Mouse (Mus musculus) hindbrain, embryonic 11.5 days (tissue): Measurements from ENCODE around the gene Uggt2. TPM values are rescaled to one million over a fixed set of nuclear protein-coding genes. Genes with fewer than 3 reads are reported as not detected.

Source experiments
- ATAC-seq: fragments of 200-750 bp; cut with Nextera tagmentation; 2 replicates; pipeline ENCODE4 v1.8.0; 2017; ENCODE audit warnings: mild to moderate bottlenecking, moderate TSS enrichment, moderate library complexity; ENCODE audit not compliant: low FRiP score
- DNase-seq: peaks from one replicate; pipeline ENCODE4 v3.0.0-alpha.2; 2015; ENCODE audit warnings: low spot score
- H3K27ac ChIP-seq: fragments of 300-500 bp; sonication (generic); 2 replicates; pipeline ENCODE4 v1.5.1; 2014; ENCODE audit warnings: mild to moderate bottlenecking, low read depth, low read length
- H3K27me3 ChIP-seq: fragments of 300-500 bp; sonication (generic); 2 replicates; pipeline ENCODE4 v1.6.1; 2014; ENCODE audit warnings: mild to moderate bottlenecking, low read length, moderate library complexity, mixed read lengths; ENCODE audit not compliant: control insufficient read depth, insufficient read depth
- H3K36me3 ChIP-seq: fragments of 300-500 bp; sonication (generic); 2 replicates; pipeline ENCODE4 v1.6.1; 2014; ENCODE audit warnings: mild to moderate bottlenecking, low read length, moderate library complexity, mixed read lengths; ENCODE audit not compliant: control insufficient read depth, insufficient read depth
- H3K4me1 ChIP-seq: fragments of 300-500 bp; sonication (generic); replicated peaks from 2 replicates; pipeline ENCODE4 v1.6.1; 2014; ENCODE audit warnings: low read length, mixed read lengths; ENCODE audit not compliant: control insufficient read depth, insufficient read depth
- H3K4me2 ChIP-seq: fragments of 300-500 bp; sonication (generic); replicated peaks from 2 replicates; pipeline ENCODE4 v1.6.1; 2014; ENCODE audit warnings: mild to moderate bottlenecking, low read depth, low read length
- H3K4me3 ChIP-seq: fragments of 300-500 bp; sonication (generic); 2 replicates; pipeline ENCODE4 v1.5.1; 2014; ENCODE audit warnings: low read depth, low read length
- H3K9ac ChIP-seq: fragments of 300-500 bp; sonication (generic); 2 replicates; pipeline ENCODE4 v1.6.1; 2014; ENCODE audit warnings: low read depth, low read length
- H3K9me3 ChIP-seq: fragments of 300-500 bp; sonication (generic); 2 replicates; pipeline ENCODE4 v1.6.1; 2016; ENCODE audit warnings: low read length; ENCODE audit not compliant: control insufficient read depth
- WGBS: fragments of 180-500 bp; shearing (Covaris S2); extraction: QIAGEN DNeasy Blood & Tissue Kit; methylation state at CpG from one replicate; pipeline ENCODE4 v1.1.7; 2014; 5-methylcytosine and 5-hydroxymethylcytosine counted together
- polyA plus RNA-seq: library from polyadenylated mRNA; unstranded; fragments of >200 nt; fragmentation: Nextera tagmentation; extraction: Ambion mirVana; gene quantifications from 2 replicates; pipeline ENCODE4 v1.2.1, GENCODE M21; 2014

Uggt2 gene
- polyA plus RNA-seq, 1 experiment from 2014 or later = 21.9 TPM

DNA sequence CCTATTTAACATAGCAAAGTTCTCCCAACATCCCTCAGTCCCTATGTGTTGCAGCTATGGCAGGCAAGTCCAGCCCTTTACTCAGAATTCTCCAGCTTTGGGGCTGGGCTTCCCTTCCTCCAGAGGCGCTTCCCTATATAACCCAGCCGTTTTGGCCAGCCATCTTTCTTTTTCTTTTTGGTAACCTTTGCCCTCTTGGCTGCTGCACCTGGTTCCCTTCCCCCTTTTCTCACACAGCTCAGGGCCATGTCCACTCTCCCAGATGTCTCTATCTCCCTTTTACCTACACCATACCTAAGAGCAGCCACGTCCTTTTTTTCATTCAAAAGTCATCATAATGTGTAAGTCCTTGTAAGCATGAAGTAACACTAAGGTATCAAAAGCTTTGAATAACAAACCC is 163.0 kb downstream of the Uggt2 start:
- DNase-seq (no peak), ATAC-seq (no peak)
- Histone ChIP-seq H3K27me3 (no peaks in the 10 kb centered on the region), H3K4me1 (no peaks in the 10 kb centered on the region), H3K9ac (no peak overlapping the region), H3K4me2 (no peak overlapping the region), H3K9me3 (no peaks in the 10 kb centered on the region), H3K4me3 (no peak overlapping the region), H3K27ac (no peak overlapping the region), H3K36me3 (no peaks in the 10 kb centered on the region)
- WGBS = 57% methylated on average over 3 of the region's 3 CpGs

Other genes starting within 250 kb of the Uggt2 start
- gene Dzip1, start 174.0 kb downstream of the Uggt2 start, polyA plus RNA-seq = 31.7 and 40.0 TPM in 2 replicates
- gene Dnajc3, start 161.5 kb downstream of the Uggt2 start, polyA plus RNA-seq = 34.4 and 35.9 TPM in 2 replicates
- 0.33 and 0.57 TPM in 2 replicates for gene Hs6st3, start 38.9 kb upstream of the Uggt2 start, polyA plus RNA-seq